Mouse (Mus musculus) neural tube, embryonic 11.5 days (tissue): ENCODE measurements around the gene Alk. TPM values are rescaled to one million over a fixed set of nuclear protein-coding genes. Genes with fewer than 3 reads are reported as not detected.

ENCODE experiments used
- ATAC-seq: fragments of 200-750 bp; cut with Nextera tagmentation; 2 replicates; pipeline ENCODE4 v1.8.0; 2017; ENCODE audit warnings: moderate number of reproducible peaks, mild to moderate bottlenecking, moderate TSS enrichment, moderate library complexity; ENCODE audit not compliant: insufficient read depth, low FRiP score, low TSS enrichment
- DNase-seq: peaks from one replicate; pipeline ENCODE4 v3.0.0-alpha.2; 2015; ENCODE audit warnings: low spot score
- H3K27ac ChIP-seq: fragments of 300-500 bp; sonication (generic); 2 replicates; pipeline ENCODE4 v1.5.1; 2014; ENCODE audit warnings: low read depth, mild to moderate bottlenecking, low read length
- H3K27me3 ChIP-seq: fragments of 300-500 bp; sonication (generic); 2 replicates; pipeline ENCODE4 v1.6.1; 2014; ENCODE audit warnings: mild to moderate bottlenecking, low read length, mixed read lengths; ENCODE audit not compliant: control insufficient read depth, insufficient read depth
- H3K36me3 ChIP-seq: fragments of 300-500 bp; sonication (generic); 2 replicates; pipeline ENCODE4 v1.6.1; 2014; ENCODE audit warnings: mild to moderate bottlenecking, low read length, moderate library complexity, mixed read lengths; ENCODE audit not compliant: control insufficient read depth, insufficient read depth
- H3K4me1 ChIP-seq: fragments of 300-500 bp; sonication (generic); 2 replicates; pipeline ENCODE4 v1.6.1; 2014; ENCODE audit warnings: low read length, mixed read lengths; ENCODE audit not compliant: control insufficient read depth, insufficient read depth
- H3K4me2 ChIP-seq: fragments of 300-500 bp; sonication (generic); 2 replicates; pipeline ENCODE4 v1.6.1; 2014; ENCODE audit warnings: low read depth, mild to moderate bottlenecking, moderate library complexity
- H3K4me3 ChIP-seq: fragments of 300-500 bp; sonication (generic); 2 replicates; pipeline ENCODE4 v1.5.1; 2014; ENCODE audit warnings: low read depth, low read length
- H3K9ac ChIP-seq: fragments of 300-500 bp; sonication (generic); 2 replicates; pipeline ENCODE4 v1.6.1; 2014; ENCODE audit warnings: mild to moderate bottlenecking, low read length
- H3K9me3 ChIP-seq: fragments of 300-500 bp; sonication (generic); 2 replicates; pipeline ENCODE4 v1.6.1; 2016; ENCODE audit warnings: low read length; ENCODE audit not compliant: control insufficient read depth
- WGBS: fragments of 180-500 bp; shearing (Covaris S2); extraction: QIAGEN DNeasy Blood & Tissue Kit; methylation state at CpG from one replicate; pipeline ENCODE4 v1.1.7; 2014; 5-methylcytosine and 5-hydroxymethylcytosine counted together
- polyA plus RNA-seq: library from polyadenylated mRNA; unstranded; fragments of >200 nt; fragmentation: Nextera tagmentation; extraction: Ambion mirVana; gene quantifications from 2 replicates; pipeline ENCODE4 v1.2.1, GENCODE M21; 2014

The Alk gene
- polyA plus RNA-seq, 1 experiment from 2014 or later, result 0.40 TPM

- H3K4me1 ChIP-seq, result no peaks in the 10 kb centered on the region
- H3K4me3 ChIP-seq, result peak overlapping the region; percentile 42
- H3K4me2 ChIP-seq, result peak overlapping the region; percentile 89
- peak; percentile 53 for DNase-seq
- 7% methylated on average over 53 of the region's 60 CpGs for WGBS
- peak overlapping the region; percentile 86 for H3K9ac ChIP-seq
- no peaks in the 10 kb centered on the region for H3K36me3 ChIP-seq
- peak; percentile 69 for ATAC-seq
- H3K9me3 ChIP-seq, result no peaks in the 10 kb centered on the region
- H3K27me3 ChIP-seq, result no peaks in the 10 kb centered on the region
- H3K27ac ChIP-seq, result no peak overlapping the region
These were observed 734.8 kb downstream of the Alk start for GRCm38 (mm10) chr17:71869372-71870231.

- no peaks in the 10 kb centered on the region for H3K36me3 ChIP-seq
- no peak for DNase-seq
- H3K4me3 ChIP-seq, result no peak overlapping the region
- no peaks in the 10 kb centered on the region for H3K9me3 ChIP-seq
- no peaks in the 10 kb centered on the region for H3K4me1 ChIP-seq
- no peaks in the 10 kb centered on the region for H3K27me3 ChIP-seq
- no peak overlapping the region for H3K27ac ChIP-seq
- no peak overlapping the region for H3K9ac ChIP-seq
- no peak overlapping the region; the same call in 1 of the 2 replicates for H3K4me2 ChIP-seq
- no peak for ATAC-seq
- 81% methylated on average over 12 of the region's 12 CpGs for WGBS
These were observed 735.6 kb downstream of the Alk start for GRCm38 (mm10) chr17:71868828-71869227.

- ATAC-seq (no peak), DNase-seq (no peak)
- WGBS, result 95% methylated on average over 2 of the region's 2 CpGs
- no peaks in the 10 kb centered on the region for H3K27me3 ChIP-seq
- H3K4me1 ChIP-seq, result no peaks in the 10 kb centered on the region
- no peak overlapping the region for H3K27ac ChIP-seq
- no peak overlapping the region for H3K4me3 ChIP-seq
- no peak overlapping the region for H3K4me2 ChIP-seq
- H3K36me3 ChIP-seq, result no peaks in the 10 kb centered on the region
- H3K9ac ChIP-seq, result no peak overlapping the region
- no peaks in the 10 kb centered on the region for H3K9me3 ChIP-seq
These were observed 736.5 kb downstream of the Alk start for GRCm38 (mm10) chr17:71867892-71868291.

GRCm38 (mm10) chr17:71865437-71865836, 739.0 kb downstream of the Alk start:
- no peak for ATAC-seq
- H3K4me2 ChIP-seq, result no peak overlapping the region
- no peak overlapping the region for H3K27ac ChIP-seq
- no peaks in the 10 kb centered on the region for H3K36me3 ChIP-seq
- WGBS, result 90% methylated on average over 5 of the region's 5 CpGs
- H3K27me3 ChIP-seq, result no peaks in the 10 kb centered on the region
- DNase-seq, result no peak
- H3K9me3 ChIP-seq, result no peaks in the 10 kb centered on the region
- H3K9ac ChIP-seq, result no peak overlapping the region
- H3K4me3 ChIP-seq, result no peak overlapping the region
- H3K4me1 ChIP-seq, result no peaks in the 10 kb centered on the region

GRCm38 (mm10) chr17:71864039-71864438, 740.4 kb downstream of the Alk start:
- Histone ChIP-seq H3K9me3 (no peaks in the 10 kb centered on the region), H3K36me3 (no peaks in the 10 kb centered on the region), H3K27me3 (no peaks in the 10 kb centered on the region), H3K4me3 (no peak overlapping the region), H3K4me2 (no peak overlapping the region), H3K4me1 (no peaks in the 10 kb centered on the region), H3K27ac (no peak overlapping the region), H3K9ac (no peak overlapping the region)
- no peak for DNase-seq
- 91% methylated on average over 8 of the region's 8 CpGs for WGBS
- ATAC-seq, result no peak

GRCm38 (mm10) chr17:71862895-71863294, 741.5 kb downstream of the Alk start:
- Histone ChIP-seq H3K27me3 (no peaks in the 10 kb centered on the region), H3K9me3 (no peaks in the 10 kb centered on the region), H3K27ac (no peak overlapping the region), H3K9ac (no peak overlapping the region), H3K4me1 (no peaks in the 10 kb centered on the region), H3K36me3 (no peaks in the 10 kb centered on the region), H3K4me3 (no peak overlapping the region), H3K4me2 (no peak overlapping the region)
- DNase-seq (no peak), ATAC-seq (no peak)
- 89% methylated on average over 4 of the region's 4 CpGs for WGBS

- 90% methylated on average over 3 of the region's 3 CpGs for WGBS
These were observed 742.2 kb downstream of the Alk start for GRCm38 (mm10) chr17:71862184-71862583.

GRCm38 (mm10) chr17:71831960-71832359, 772.5 kb downstream of the Alk start:
- H3K9me3 ChIP-seq, result no peaks in the 10 kb centered on the region
- H3K9ac ChIP-seq, result no peak overlapping the region
- no peaks in the 10 kb centered on the region for H3K4me1 ChIP-seq
- no peaks in the 10 kb centered on the region for H3K27me3 ChIP-seq
- H3K27ac ChIP-seq, result no peak overlapping the region
- 85% methylated on average over 3 of the region's 3 CpGs for WGBS
- H3K4me2 ChIP-seq, result no peak overlapping the region
- no peaks in the 10 kb centered on the region for H3K36me3 ChIP-seq
- DNase-seq (no peak), ATAC-seq (no peak)
- no peak overlapping the region for H3K4me3 ChIP-seq

More at GRCm38 (mm10) chr17:71862184-71862583, 742.2 kb downstream of the Alk start:
- H3K9me3 ChIP-seq, result no peaks in the 10 kb centered on the region
- no peak for ATAC-seq
- H3K9ac ChIP-seq, result no peak overlapping the region
- H3K4me3 ChIP-seq, result no peak overlapping the region
- no peaks in the 10 kb centered on the region for H3K27me3 ChIP-seq
- H3K27ac ChIP-seq, result no peak overlapping the region
- no peaks in the 10 kb centered on the region for H3K36me3 ChIP-seq
- H3K4me1 ChIP-seq, result no peaks in the 10 kb centered on the region
- no peak overlapping the region for H3K4me2 ChIP-seq
- no peak for DNase-seq
